Mouse (Mus musculus) limb, embryonic 14.5 days (tissue): ENCODE results near the gene Ccdc27. TPM values are rescaled to one million over a fixed set of nuclear protein-coding genes. Genes with fewer than 3 reads are reported as not detected.

Source experiments
- ATAC-seq: fragments of 200-750 bp; cut with Nextera tagmentation; 2 replicates; pipeline ENCODE4 v1.8.0; 2017; ENCODE audit warnings: low read depth, moderate number of reproducible peaks, moderate TSS enrichment; ENCODE audit not compliant: low FRiP score
- DNase-seq: peaks from one replicate; pipeline ENCODE4 v3.0.0-alpha.2; 2015; ENCODE audit warnings: low spot score
- H3K27ac ChIP-seq: fragments of 300-500 bp; sonication (generic); replicated peaks from 2 replicates; pipeline ENCODE4 v1.5.1; 2014; ENCODE audit warnings: low read depth, mild to moderate bottlenecking, low read length, moderate library complexity, mixed read lengths
- H3K27me3 ChIP-seq: fragments of 300-500 bp; sonication (generic); 2 replicates; pipeline ENCODE4 v1.6.1; 2014; ENCODE audit warnings: low read length, mixed read lengths; ENCODE audit not compliant: control insufficient read depth, insufficient read depth
- H3K36me3 ChIP-seq: fragments of 300-500 bp; sonication (generic); 2 replicates; pipeline ENCODE4 v1.6.1; 2014; ENCODE audit warnings: mild to moderate bottlenecking, low read length, moderate library complexity, mixed read lengths; ENCODE audit not compliant: control insufficient read depth, insufficient read depth
- H3K4me1 ChIP-seq: fragments of 300-500 bp; sonication (generic); 2 replicates; pipeline ENCODE4 v1.6.1; 2014; ENCODE audit warnings: antibody characterized with exemption, low read length, mixed read lengths; ENCODE audit not compliant: control insufficient read depth, insufficient read depth
- H3K4me2 ChIP-seq: fragments of 300-500 bp; sonication (generic); replicated peaks from 2 replicates; pipeline ENCODE4 v1.6.1; 2014; ENCODE audit warnings: low read depth, mild to moderate bottlenecking, low read length, moderate library complexity; ENCODE audit not compliant: severe bottlenecking
- H3K4me3 ChIP-seq: fragments of 300-500 bp; sonication (generic); replicated peaks from 2 replicates; pipeline ENCODE4 v1.5.1; 2014; ENCODE audit warnings: low read length
- H3K9ac ChIP-seq: fragments of 300-500 bp; sonication (generic); 2 replicates; pipeline ENCODE4 v1.6.1; 2014; ENCODE audit warnings: mild to moderate bottlenecking, low read depth, low read length, moderate library complexity; ENCODE audit not compliant: severe bottlenecking
- H3K9me3 ChIP-seq: fragments of 300-500 bp; sonication (generic); 2 replicates; pipeline ENCODE4 v1.6.1; 2016; ENCODE audit warnings: low read length; ENCODE audit not compliant: control insufficient read depth
- POLR2A ChIP-seq: fragments of 200-500 bp; IDR thresholded peaks from 2 replicates; pipeline ENCODE4 v1.8.0; 2012; ENCODE audit warnings: inconsistent platforms, mild to moderate bottlenecking, moderate library complexity, borderline replicate concordance; ENCODE audit not compliant: insufficient read depth, insufficient read length; ENCODE audit errors: extremely low read depth
- WGBS: fragments of 180-500 bp; shearing (Covaris S2); extraction: QIAGEN DNeasy Blood & Tissue Kit; methylation state at CpG from one replicate; pipeline ENCODE4 v1.1.7; 2014; 5-methylcytosine and 5-hydroxymethylcytosine counted together
- polyA plus RNA-seq, 2 experiments: library from polyadenylated mRNA; depleted of rRNA in 1 of 2; stranded (reverse) in 1 of 2; unstranded in 1 of 2; fragments of >200 nt; fragmentation: Nextera tagmentation in 1 of 2; extraction: Ambion mirVana in 1 of 2; gene quantifications; 2 replicates each; pipeline versions ENCODE4 v1.2.1 to v1.2.3; 2012 to 2014

Gene Ccdc27
- polyA plus RNA-seq, 2 experiments: not detected

DNA sequence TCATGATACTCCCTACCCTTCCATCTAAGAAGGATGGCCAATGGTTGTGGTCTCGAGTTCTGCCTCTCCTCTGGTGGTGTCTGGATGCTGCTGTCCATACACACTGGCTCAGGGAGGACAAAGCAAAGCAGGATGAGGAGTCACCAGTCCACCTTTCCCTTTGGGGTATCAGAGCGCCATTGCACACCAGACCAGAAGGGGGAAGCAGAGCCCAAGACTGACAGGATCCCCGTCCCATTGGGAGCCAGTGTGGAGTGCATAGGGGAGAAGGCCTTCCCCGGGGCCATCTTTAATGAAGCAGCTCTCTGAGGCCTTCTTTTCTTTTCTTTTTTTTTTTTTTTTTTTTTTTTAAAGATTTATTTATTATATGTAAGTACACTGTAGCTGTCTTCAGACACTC is 10.6 kb upstream of the Ccdc27 start:
- H3K4me1 ChIP-seq: 0 out of 2 replicates have a peak, but pooled peaks cover 2% of the 10 kb centered on the region
- no peaks in the 10 kb centered on the region for H3K36me3 ChIP-seq
- TF ChIP-seq POLR2A: no peak
- H3K9ac ChIP-seq: no peak overlapping the region
- DNase-seq (no peak), ATAC-seq (no peak)
- H3K4me2 ChIP-seq: no peak overlapping the region
- no peaks in the 10 kb centered on the region for H3K27me3 ChIP-seq
- H3K4me3 ChIP-seq: no peak overlapping the region
- H3K9me3 ChIP-seq: no peaks in the 10 kb centered on the region
- WGBS: 36% methylated on average over 4 of the region's 4 CpGs
- H3K27ac ChIP-seq: no peak overlapping the region

DNA sequence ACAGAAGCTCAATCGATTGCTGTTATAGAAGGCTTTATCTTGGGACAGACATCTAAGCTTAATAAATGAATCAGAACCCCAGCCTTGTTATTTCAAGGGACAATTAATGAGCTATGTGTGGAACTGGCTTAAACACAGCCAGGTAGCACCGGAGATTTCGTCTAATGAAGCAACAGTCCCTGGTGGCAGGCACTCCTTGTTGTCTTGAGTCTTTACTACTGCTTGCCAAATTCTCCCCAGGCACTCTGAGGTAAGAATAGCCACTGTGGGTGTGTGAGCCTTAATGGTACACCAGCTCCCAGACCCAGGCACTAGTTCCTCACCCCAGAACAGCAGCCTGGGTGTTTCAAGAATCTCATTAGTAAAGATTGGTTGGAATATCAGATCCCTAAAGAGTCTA is 8.9 kb upstream of the Ccdc27 start:
- H3K4me1 ChIP-seq: no peaks in the 10 kb centered on the region
- no peak for TF ChIP-seq POLR2A
- DNase-seq: no peak
- ATAC-seq: no peak
- no peaks in the 10 kb centered on the region for H3K27me3 ChIP-seq
- no peak overlapping the region for H3K4me2 ChIP-seq
- H3K9ac ChIP-seq: no peak overlapping the region
- no peaks in the 10 kb centered on the region for H3K9me3 ChIP-seq
- 82% methylated on average over 3 of the region's 3 CpGs for WGBS
- H3K27ac ChIP-seq: no peak overlapping the region
- no peak overlapping the region for H3K4me3 ChIP-seq
- no peaks in the 10 kb centered on the region for H3K36me3 ChIP-seq

DNA sequence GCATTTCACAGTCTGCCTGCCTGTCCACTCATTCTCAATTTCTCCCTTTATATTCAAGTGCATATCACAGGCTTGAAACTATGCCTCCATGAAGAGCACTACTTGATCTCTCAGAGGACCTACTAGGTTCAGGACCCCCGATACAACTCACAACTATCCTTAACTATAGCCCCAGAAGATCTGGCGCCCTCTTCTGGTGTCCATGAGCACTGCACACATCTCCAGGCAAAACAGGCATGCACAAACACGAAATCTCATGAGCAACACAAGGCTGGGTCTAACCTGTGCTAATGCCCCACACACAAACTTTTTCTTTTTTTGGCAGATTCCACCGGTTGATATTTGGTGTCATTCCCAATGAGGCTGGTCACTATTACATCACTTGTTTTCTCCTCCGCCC is 3.4 kb upstream of the Ccdc27 start:
- no peak for TF ChIP-seq POLR2A
- Histone ChIP-seq H3K27ac (no peak overlapping the region), H3K4me1 (no peaks in the 10 kb centered on the region), H3K9me3 (no peaks in the 10 kb centered on the region), H3K27me3 (no peaks in the 10 kb centered on the region), H3K4me2 (no peak overlapping the region), H3K36me3 (no peaks in the 10 kb centered on the region), H3K9ac (no peak overlapping the region), H3K4me3 (no peak overlapping the region)
- WGBS: 65% methylated on average over 5 of the region's 5 CpGs
- ATAC-seq (no peak), DNase-seq (no peak)

DNA sequence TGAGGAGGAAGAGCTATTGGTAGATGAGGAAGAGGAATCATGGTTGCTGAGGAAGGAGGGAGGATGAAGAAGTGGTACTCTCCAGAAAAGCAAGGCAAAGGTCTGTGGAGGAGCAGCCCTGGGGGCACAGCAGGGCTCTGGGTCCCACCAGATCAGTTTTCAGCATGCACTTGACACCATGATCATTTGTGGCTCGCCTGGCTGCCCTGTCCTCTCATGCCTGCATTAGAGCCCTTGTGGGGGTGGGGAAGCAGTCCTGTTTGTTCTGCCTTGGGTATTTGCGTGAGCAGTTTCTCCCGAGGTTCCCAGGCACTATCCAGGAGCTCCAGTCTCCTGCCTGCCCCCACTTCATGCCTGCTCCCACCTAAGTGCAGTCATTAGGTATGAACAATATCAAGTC is 5.4 kb downstream of the Ccdc27 start:
- 33% methylated on average over 3 of the region's 3 CpGs for WGBS
- Histone ChIP-seq H3K4me3 (no peak overlapping the region), H3K4me2 (no peak overlapping the region), H3K36me3 (no peaks in the 10 kb centered on the region), H3K9me3 (no peaks in the 10 kb centered on the region), H3K4me1 (no peaks in the 10 kb centered on the region), H3K9ac (no peak overlapping the region), H3K27me3 (no peaks in the 10 kb centered on the region), H3K27ac (no peak overlapping the region)
- TF ChIP-seq POLR2A: no peak
- ATAC-seq: no peak
- no peak for DNase-seq

DNA sequence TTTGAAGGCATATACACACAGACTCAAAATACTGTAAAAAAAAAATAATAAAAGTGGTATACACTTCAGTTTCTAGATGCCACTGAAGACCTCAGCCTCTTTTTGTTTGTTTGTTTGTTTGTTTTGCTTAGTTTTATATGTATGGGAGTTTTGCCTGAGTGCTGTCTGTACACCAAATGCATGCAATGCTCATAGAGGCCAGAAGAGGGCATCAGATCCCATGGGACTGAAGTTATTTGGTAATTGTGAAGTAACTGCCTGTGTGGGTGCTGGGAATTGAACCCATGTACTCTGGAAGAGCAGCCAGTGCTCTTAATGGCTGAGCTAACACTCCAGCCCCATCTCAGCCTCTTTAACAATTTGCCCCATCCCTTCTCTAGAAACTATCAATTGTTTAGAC is 13.8 kb downstream of the Ccdc27 start:
- H3K27me3 ChIP-seq: peaks cover 32% of the 10 kb centered on the region
- no peak for TF ChIP-seq POLR2A
- H3K9me3 ChIP-seq: no peaks in the 10 kb centered on the region
- no peak overlapping the region for H3K4me3 ChIP-seq
- no peaks in the 10 kb centered on the region for H3K36me3 ChIP-seq
- ATAC-seq (no peak), DNase-seq (no peak)
- H3K9ac ChIP-seq: no peak overlapping the region
- no peak overlapping the region for H3K4me2 ChIP-seq
- peaks cover 11% of the 10 kb centered on the region for H3K4me1 ChIP-seq
- no peak overlapping the region for H3K27ac ChIP-seq

DNA sequence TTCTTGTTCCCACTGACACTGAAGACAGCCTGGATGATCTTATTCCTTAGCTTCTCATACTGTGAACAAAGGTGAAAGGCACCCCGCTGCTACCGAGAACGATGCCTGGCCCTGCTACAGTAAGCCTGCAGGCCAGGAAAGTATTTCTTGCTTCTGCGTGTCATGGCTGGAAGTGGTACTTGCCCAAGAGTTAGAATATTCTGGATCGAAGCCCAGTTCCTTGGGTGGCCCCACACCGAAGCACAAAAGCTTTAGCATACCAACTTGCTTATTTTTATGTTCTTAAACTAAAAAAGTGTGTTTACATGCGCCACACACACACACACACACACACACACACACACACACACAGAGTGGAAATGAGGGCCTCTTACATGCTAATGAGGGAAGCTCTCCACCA is 14.4 kb downstream of the Ccdc27 start:
- no peak for ATAC-seq
- no peak overlapping the region for H3K27ac ChIP-seq
- H3K9me3 ChIP-seq: no peaks in the 10 kb centered on the region
- H3K4me1 ChIP-seq: peaks cover 11% of the 10 kb centered on the region
- no peak for TF ChIP-seq POLR2A
- no peak overlapping the region for H3K9ac ChIP-seq
- no peak overlapping the region for H3K4me3 ChIP-seq
- H3K27me3 ChIP-seq: peaks cover 33% of the 10 kb centered on the region
- H3K36me3 ChIP-seq: no peaks in the 10 kb centered on the region
- no peak overlapping the region for H3K4me2 ChIP-seq
- 68% methylated on average over 7 of the region's 7 CpGs for WGBS
- DNase-seq: no peak
